Mouse (Mus musculus): ENCODE measurements around the gene Fam78b. TPM values are rescaled to one million over a fixed set of nuclear protein-coding genes. Genes with fewer than 3 reads are reported as not detected.

The Fam78b gene
- 13.4 and 15.3 TPM in 2 replicates for polyA plus RNA-seq (2014; fragmentation: Nextera tagmentation; extraction: Ambion mirVana)

- Histone ChIP-seq H3K4me1 (replicated peaks; ENCODE audit: control insufficient read depth, insufficient read depth, low read length) (peaks cover 37% of the 10 kb centered on the region), H3K27me3 (ENCODE audit: control insufficient read depth, insufficient read depth, low read length) (no peaks in the 10 kb centered on the region), H3K27ac (peak within 1 kb of the TSS; percentile 97), H3K36me3 (replicated peaks; ENCODE audit: control insufficient read depth, insufficient read depth) (no peaks in the 10 kb centered on the region), H3K4me3 (replicated peaks; ENCODE audit: low read length) (peak within 1 kb of the TSS; percentile 86), H3K9me3 (ENCODE audit: control insufficient read depth, low read length) (no peaks in the 10 kb centered on the region), H3K4me2 (replicated peaks) (peak within 1 kb of the TSS; percentile 72), H3K9ac (peak within 1 kb of the TSS; percentile 90)
- DNase-seq (ENCODE audit: low spot score) (peak; percentile 60), ATAC-seq (ENCODE audit: low FRiP score) (peak; percentile 82)
- WGBS, result under 1% methylated on average over 52 of the region's 85 CpGs
Measured at GRCm38 (mm10) chr1:167001174-167001843, at the start of gene Fam78b. TSS of gene Fam78b (plus strand) at chr1:167001417.

DNA sequence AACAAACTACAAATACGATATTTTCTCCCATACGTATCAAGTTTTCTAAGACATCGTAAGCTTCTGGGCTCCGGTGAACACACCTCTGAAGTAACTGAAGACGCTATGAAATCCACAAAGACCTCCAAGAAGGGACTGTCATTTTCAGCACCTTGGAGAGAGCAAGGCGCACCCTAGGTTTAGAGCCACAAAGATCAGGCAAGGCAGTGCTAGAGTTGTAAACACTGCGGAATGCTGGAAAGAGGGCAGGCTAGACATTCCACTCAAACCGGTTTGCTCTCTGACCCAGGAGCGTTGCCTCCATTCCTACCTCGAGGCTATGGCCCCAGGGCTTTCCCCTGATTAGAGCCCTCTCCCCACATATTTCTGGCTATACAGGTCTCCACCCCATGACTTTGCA is 36.7 kb upstream of the Fam78b start:
- H3K4me1 ChIP-seq (replicated peaks; ENCODE audit: control insufficient read depth, insufficient read depth, low read length), result no peaks in the 10 kb centered on the region
- no peak overlapping the region for H3K4me3 ChIP-seq (replicated peaks; ENCODE audit: low read length)
- H3K9me3 ChIP-seq (ENCODE audit: control insufficient read depth, low read length), result no peaks in the 10 kb centered on the region
- H3K4me2 ChIP-seq (replicated peaks), result no peak overlapping the region
- DNase-seq (ENCODE audit: low spot score) (no peak), ATAC-seq (ENCODE audit: low FRiP score) (no peak)
- H3K36me3 ChIP-seq (replicated peaks; ENCODE audit: control insufficient read depth, insufficient read depth), result no peaks in the 10 kb centered on the region
- no peaks in the 10 kb centered on the region for H3K27me3 ChIP-seq (ENCODE audit: control insufficient read depth, insufficient read depth, low read length)
- H3K27ac ChIP-seq, result no peak overlapping the region
- WGBS, result 41% methylated on average over 10 of the region's 10 CpGs
- no peak overlapping the region for H3K9ac ChIP-seq

DNA sequence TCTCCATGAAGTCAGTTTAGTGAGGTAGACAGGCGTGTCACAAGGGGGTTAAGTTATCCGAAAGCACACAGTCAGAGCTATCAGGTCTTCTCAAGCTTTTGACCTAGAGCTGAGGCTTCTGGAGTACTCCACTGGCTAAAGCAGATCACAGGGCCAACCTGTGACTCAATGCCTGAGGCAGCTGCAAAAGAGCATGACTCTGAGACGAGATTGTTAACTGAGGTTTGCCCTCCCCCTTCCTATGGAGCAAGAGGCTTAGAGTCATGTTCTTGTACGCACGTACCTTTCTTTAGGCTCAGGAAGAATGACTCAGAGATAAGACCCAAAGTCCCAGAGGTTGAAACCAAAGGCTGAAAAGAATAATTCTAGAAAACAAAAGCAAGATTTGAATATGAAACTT is 32.9 kb upstream of the Fam78b start:
- WGBS, result 84% methylated on average over 5 of the region's 5 CpGs
- ATAC-seq (ENCODE audit: low FRiP score), result no peak

DNA sequence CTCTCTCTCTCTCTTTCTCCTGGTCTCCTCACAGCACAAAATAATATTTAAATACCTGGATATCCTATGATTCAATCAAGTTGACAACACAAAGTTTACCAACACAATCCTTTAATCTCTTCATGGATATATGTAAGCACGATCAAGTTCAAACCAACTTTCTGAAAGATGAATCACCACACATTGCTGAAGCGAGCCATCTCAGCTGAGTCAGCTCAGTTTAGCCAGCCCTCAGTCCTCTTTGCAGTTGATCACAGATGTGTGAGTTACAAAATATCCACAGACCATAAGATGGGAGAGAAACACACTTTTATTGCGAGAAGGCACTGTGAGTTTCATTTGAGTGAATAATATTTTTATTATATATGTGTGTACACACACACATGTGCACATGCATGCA is 27.5 kb upstream of the Fam78b start:
- Histone ChIP-seq H3K4me1 (replicated peaks; ENCODE audit: control insufficient read depth, insufficient read depth, low read length) (no peaks in the 10 kb centered on the region), H3K27me3 (ENCODE audit: control insufficient read depth, insufficient read depth, low read length) (no peaks in the 10 kb centered on the region), H3K9me3 (ENCODE audit: control insufficient read depth, low read length) (no peaks in the 10 kb centered on the region), H3K4me3 (replicated peaks; ENCODE audit: low read length) (no peak overlapping the region), H3K4me2 (replicated peaks) (no peak overlapping the region), H3K27ac (no peak overlapping the region), H3K36me3 (replicated peaks; ENCODE audit: control insufficient read depth, insufficient read depth) (no peaks in the 10 kb centered on the region), H3K9ac (no peak overlapping the region)
- DNase-seq (ENCODE audit: low spot score), result no peak
- no peak for ATAC-seq (ENCODE audit: low FRiP score)
- 91% methylated on average over 3 of the region's 3 CpGs for WGBS

More for the DNA sequence above, 32.9 kb upstream of the Fam78b start:
- Histone ChIP-seq H3K36me3 (replicated peaks; ENCODE audit: control insufficient read depth, insufficient read depth) (no peaks in the 10 kb centered on the region), H3K9ac (no peak overlapping the region), H3K9me3 (ENCODE audit: control insufficient read depth, low read length) (no peaks in the 10 kb centered on the region), H3K4me1 (replicated peaks; ENCODE audit: control insufficient read depth, insufficient read depth, low read length) (no peaks in the 10 kb centered on the region), H3K4me3 (replicated peaks; ENCODE audit: low read length) (no peak overlapping the region), H3K27ac (no peak overlapping the region), H3K27me3 (ENCODE audit: control insufficient read depth, insufficient read depth, low read length) (no peaks in the 10 kb centered on the region), H3K4me2 (replicated peaks) (no peak overlapping the region)
- no peak for DNase-seq (ENCODE audit: low spot score)

GRCm38 (mm10) chr1:166978611-166979010 is 22.6 kb upstream of the Fam78b start:
- no peaks in the 10 kb centered on the region for H3K36me3 ChIP-seq (replicated peaks; ENCODE audit: control insufficient read depth, insufficient read depth)
- H3K27ac ChIP-seq, result no peak overlapping the region
- no peak overlapping the region for H3K9ac ChIP-seq
- 56% methylated on average over 5 of the region's 5 CpGs for WGBS
- DNase-seq (ENCODE audit: low spot score) (peak; percentile 54), ATAC-seq (ENCODE audit: low FRiP score) (no peak)
- no peaks in the 10 kb centered on the region for H3K4me1 ChIP-seq (replicated peaks; ENCODE audit: control insufficient read depth, insufficient read depth, low read length)
- H3K4me3 ChIP-seq (replicated peaks; ENCODE audit: low read length), result no peak overlapping the region
- H3K27me3 ChIP-seq (ENCODE audit: control insufficient read depth, insufficient read depth, low read length), result no peaks in the 10 kb centered on the region
- no peak overlapping the region for H3K4me2 ChIP-seq (replicated peaks)
- H3K9me3 ChIP-seq (ENCODE audit: control insufficient read depth, low read length), result no peaks in the 10 kb centered on the region

DNA sequence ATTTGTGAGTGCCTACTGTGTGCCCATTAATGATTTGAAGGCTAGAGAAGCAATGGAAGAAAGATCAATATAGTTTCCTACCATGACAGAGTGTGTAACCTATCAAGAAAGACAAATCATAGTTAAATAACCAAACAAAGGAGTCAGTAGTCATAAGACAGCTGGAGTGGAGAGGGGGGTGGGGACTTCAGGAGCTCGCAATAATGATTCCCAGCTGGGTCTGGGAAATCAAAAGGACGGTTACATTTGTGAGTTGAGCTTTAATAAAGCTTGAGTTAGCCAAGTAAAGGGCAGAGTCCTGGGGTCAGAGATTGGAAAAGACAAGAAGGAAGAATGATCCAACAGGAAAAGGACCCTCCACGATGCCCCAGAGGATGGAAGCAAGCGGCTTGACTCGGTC is 7.0 kb upstream of the Fam78b start:
- Histone ChIP-seq H3K4me2 (replicated peaks) (no peak overlapping the region), H3K4me3 (replicated peaks; ENCODE audit: low read length) (no peak overlapping the region), H3K27me3 (ENCODE audit: control insufficient read depth, insufficient read depth, low read length) (no peaks in the 10 kb centered on the region), H3K36me3 (replicated peaks; ENCODE audit: control insufficient read depth, insufficient read depth) (no peaks in the 10 kb centered on the region), H3K9me3 (ENCODE audit: control insufficient read depth, low read length) (no peaks in the 10 kb centered on the region), H3K27ac (no peak overlapping the region), H3K9ac (no peak overlapping the region), H3K4me1 (replicated peaks; ENCODE audit: control insufficient read depth, insufficient read depth, low read length) (no peaks in the 10 kb centered on the region)
- DNase-seq (ENCODE audit: low spot score) (no peak), ATAC-seq (ENCODE audit: low FRiP score) (no peak)
- 72% methylated on average over 5 of the region's 5 CpGs for WGBS

GRCm38 (mm10) chr1:166996250-166996649 is 5.0 kb upstream of the Fam78b start:
- Histone ChIP-seq H3K9ac (no peak overlapping the region), H3K4me1 (replicated peaks; ENCODE audit: control insufficient read depth, insufficient read depth, low read length) (peaks cover 7% of the 10 kb centered on the region; the same call in 1 of the 2 replicates), H3K27ac (no peak overlapping the region), H3K4me2 (replicated peaks) (no peak overlapping the region), H3K36me3 (replicated peaks; ENCODE audit: control insufficient read depth, insufficient read depth) (no peaks in the 10 kb centered on the region), H3K27me3 (ENCODE audit: control insufficient read depth, insufficient read depth, low read length) (no peaks in the 10 kb centered on the region), H3K4me3 (replicated peaks; ENCODE audit: low read length) (no peak overlapping the region), H3K9me3 (ENCODE audit: control insufficient read depth, low read length) (no peaks in the 10 kb centered on the region)
- DNase-seq (ENCODE audit: low spot score) (no peak), ATAC-seq (ENCODE audit: low FRiP score) (no peak)
- WGBS, result 90% methylated on average over 8 of the region's 8 CpGs

- WGBS, result 77% methylated on average over 7 of the region's 7 CpGs
- Histone ChIP-seq H3K4me2 (replicated peaks) (no peak overlapping the region), H3K9ac (no peak overlapping the region), H3K4me1 (replicated peaks; ENCODE audit: control insufficient read depth, insufficient read depth, low read length) (peaks cover 7% of the 10 kb centered on the region; the same call in 1 of the 2 replicates), H3K4me3 (replicated peaks; ENCODE audit: low read length) (no peak overlapping the region), H3K36me3 (replicated peaks; ENCODE audit: control insufficient read depth, insufficient read depth) (no peaks in the 10 kb centered on the region), H3K27ac (no peak overlapping the region), H3K9me3 (ENCODE audit: control insufficient read depth, low read length) (no peaks in the 10 kb centered on the region), H3K27me3 (ENCODE audit: control insufficient read depth, insufficient read depth, low read length) (no peaks in the 10 kb centered on the region)
- no peak for ATAC-seq (ENCODE audit: low FRiP score)
- DNase-seq (ENCODE audit: low spot score), result no peak
Measured at GRCm38 (mm10) chr1:166996811-166997210, 4.4 kb upstream of the Fam78b start.

GRCm38 (mm10) chr1:167000529-167001173 is 566 bp upstream of the Fam78b start:
- WGBS, result under 1% methylated on average over 43 of the region's 76 CpGs
- Histone ChIP-seq H3K27me3 (ENCODE audit: control insufficient read depth, insufficient read depth, low read length) (no peaks in the 10 kb centered on the region), H3K9me3 (ENCODE audit: control insufficient read depth, low read length) (no peaks in the 10 kb centered on the region), H3K4me3 (replicated peaks; ENCODE audit: low read length) (peak overlapping the region; percentile 86), H3K9ac (peak overlapping the region; percentile 90), H3K36me3 (replicated peaks; ENCODE audit: control insufficient read depth, insufficient read depth) (no peaks in the 10 kb centered on the region), H3K27ac (peak overlapping the region; percentile 97), H3K4me2 (replicated peaks) (peak overlapping the region; percentile 72), H3K4me1 (replicated peaks; ENCODE audit: control insufficient read depth, insufficient read depth, low read length) (peaks cover 31% of the 10 kb centered on the region)
- ATAC-seq (ENCODE audit: low FRiP score) (peak; percentile 80), DNase-seq (ENCODE audit: low spot score) (peak; percentile 74)

Measured in hindbrain, embryonic 14.5 days (tissue).